Mouse (Mus musculus): ENCODE data around the gene Ttc9c. TPM values are rescaled to one million over a fixed set of nuclear protein-coding genes. Genes with fewer than 3 reads are reported as not detected.

Gene Ttc9c
- polyA plus RNA-seq (2012; ENCODE audit: insufficient read depth, insufficient read length, missing spikeins): 27.1 and 28.9 TPM in 2 replicates

- peaks cover 4% of the 10 kb centered on the region; the same call in 1 of the 2 replicates for H3K4me1 ChIP-seq (ENCODE audit: control insufficient read depth, insufficient read depth, insufficient read length, low read length)
- peak within 1 kb of the TSS; percentile 97 for H3K27ac ChIP-seq (replicated peaks; ENCODE audit: low read depth, low read length)
- peak within 1 kb of the TSS; percentile 85 for H3K4me3 ChIP-seq (ENCODE audit: insufficient read depth, low read depth, low read length)
These were observed at the start of gene Ttc9c for GRCm38 (mm10) chr19:8818801-8819595. TSS of gene Ttc9c (minus strand) at chr19:8819333.

- no peaks in the 10 kb centered on the region for H3K4me1 ChIP-seq (ENCODE audit: control insufficient read depth, insufficient read depth, insufficient read length, low read length)
- H3K4me3 ChIP-seq (ENCODE audit: insufficient read depth, low read depth, low read length): no peak overlapping the region
- H3K27ac ChIP-seq (replicated peaks; ENCODE audit: low read depth, low read length): no peak overlapping the region
These were observed 45.1 kb upstream of the Ttc9c start for GRCm38 (mm10) chr19:8864265-8864664.

- Histone ChIP-seq H3K4me1 (ENCODE audit: control insufficient read depth, insufficient read depth, insufficient read length, low read length) (no peaks in the 10 kb centered on the region), H3K27ac (replicated peaks; ENCODE audit: low read depth, low read length) (no peak overlapping the region), H3K4me3 (ENCODE audit: insufficient read depth, low read depth, low read length) (no peak overlapping the region)
These were observed 39.9 kb upstream of the Ttc9c start for GRCm38 (mm10) chr19:8859018-8859417.

GRCm38 (mm10) chr19:8857689-8858088 is 38.6 kb upstream of the Ttc9c start:
- no peak overlapping the region for H3K4me3 ChIP-seq (ENCODE audit: insufficient read depth, low read depth, low read length)
- H3K4me1 ChIP-seq (ENCODE audit: control insufficient read depth, insufficient read depth, insufficient read length, low read length): no peaks in the 10 kb centered on the region
- H3K27ac ChIP-seq (replicated peaks; ENCODE audit: low read depth, low read length): no peak overlapping the region

GRCm38 (mm10) chr19:8853117-8853516 is 34.0 kb upstream of the Ttc9c start:
- Histone ChIP-seq H3K27ac (replicated peaks; ENCODE audit: low read depth, low read length) (no peak overlapping the region), H3K4me1 (ENCODE audit: control insufficient read depth, insufficient read depth, insufficient read length, low read length) (peaks cover 4% of the 10 kb centered on the region; the same call in 1 of the 2 replicates), H3K4me3 (ENCODE audit: insufficient read depth, low read depth, low read length) (no peak overlapping the region)

GRCm38 (mm10) chr19:8852236-8852928 is 33.2 kb upstream of the Ttc9c start:
- H3K27ac ChIP-seq (replicated peaks; ENCODE audit: low read depth, low read length): peak overlapping the region; percentile 28; the same call in 1 of the 2 replicates
- peak overlapping the region; percentile 12; the same call in 1 of the 2 replicates for H3K4me3 ChIP-seq (ENCODE audit: insufficient read depth, low read depth, low read length)
- H3K4me1 ChIP-seq (ENCODE audit: control insufficient read depth, insufficient read depth, insufficient read length, low read length): peaks cover 4% of the 10 kb centered on the region; the same call in 1 of the 2 replicates

GRCm38 (mm10) chr19:8851639-8852038 is 32.5 kb upstream of the Ttc9c start:
- Histone ChIP-seq H3K4me3 (ENCODE audit: insufficient read depth, low read depth, low read length) (peak overlapping the region; percentile 12), H3K27ac (replicated peaks; ENCODE audit: low read depth, low read length) (no peak overlapping the region), H3K4me1 (ENCODE audit: control insufficient read depth, insufficient read depth, insufficient read length, low read length) (peaks cover 4% of the 10 kb centered on the region; the same call in 1 of the 2 replicates)

- peaks cover 4% of the 10 kb centered on the region; the same call in 1 of the 2 replicates for H3K4me1 ChIP-seq (ENCODE audit: control insufficient read depth, insufficient read depth, insufficient read length, low read length)
- peak within 1 kb of the TSS; percentile 12 for H3K4me3 ChIP-seq (ENCODE audit: insufficient read depth, low read depth, low read length)
- H3K27ac ChIP-seq (replicated peaks; ENCODE audit: low read depth, low read length): peak within 1 kb of the TSS; percentile 21; the same call in 1 of the 2 replicates
These were observed 31.3 kb upstream of the Ttc9c start, which contains the start of gene Lrrn4cl for GRCm38 (mm10) chr19:8850402-8850901. TSS of gene Lrrn4cl (plus strand) at chr19:8850768.

GRCm38 (mm10) chr19:8848356-8848755 is 29.2 kb upstream of the Ttc9c start:
- H3K4me1 ChIP-seq (ENCODE audit: control insufficient read depth, insufficient read depth, insufficient read length, low read length): peaks cover 4% of the 10 kb centered on the region; the same call in 1 of the 2 replicates
- no peak overlapping the region for H3K4me3 ChIP-seq (ENCODE audit: insufficient read depth, low read depth, low read length)
- no peak overlapping the region for H3K27ac ChIP-seq (replicated peaks; ENCODE audit: low read depth, low read length)

GRCm38 (mm10) chr19:8844371-8845129 is 25.4 kb upstream of the Ttc9c start:
- Histone ChIP-seq H3K4me1 (ENCODE audit: control insufficient read depth, insufficient read depth, insufficient read length, low read length) (peaks cover 9% of the 10 kb centered on the region), H3K27ac (replicated peaks; ENCODE audit: low read depth, low read length) (peak overlapping the region; percentile 87), H3K4me3 (ENCODE audit: insufficient read depth, low read depth, low read length) (no peak overlapping the region)

- H3K4me1 ChIP-seq (ENCODE audit: control insufficient read depth, insufficient read depth, insufficient read length, low read length): peaks cover 14% of the 10 kb centered on the region
- peak overlapping the region; percentile 78 for H3K27ac ChIP-seq (replicated peaks; ENCODE audit: low read depth, low read length)
These were observed 23.8 kb upstream of the Ttc9c start for GRCm38 (mm10) chr19:8842961-8843360.

GRCm38 (mm10) chr19:8841012-8841411 is 21.9 kb upstream of the Ttc9c start:
- Histone ChIP-seq H3K4me3 (ENCODE audit: insufficient read depth, low read depth, low read length) (peak overlapping the region; percentile 92), H3K4me1 (ENCODE audit: control insufficient read depth, insufficient read depth, insufficient read length, low read length) (peaks cover 14% of the 10 kb centered on the region), H3K27ac (replicated peaks; ENCODE audit: low read depth, low read length) (peak overlapping the region; percentile 86)

More at GRCm38 (mm10) chr19:8842961-8843360, 23.8 kb upstream of the Ttc9c start:
- H3K4me3 ChIP-seq (ENCODE audit: insufficient read depth, low read depth, low read length): no peak overlapping the region

GRCm38 (mm10) chr19:8839908-8840791 is 21.0 kb upstream of the Ttc9c start:
- Histone ChIP-seq H3K27ac (replicated peaks; ENCODE audit: low read depth, low read length) (peak overlapping the region; percentile 86), H3K4me3 (ENCODE audit: insufficient read depth, low read depth, low read length) (peak overlapping the region; percentile 92), H3K4me1 (ENCODE audit: control insufficient read depth, insufficient read depth, insufficient read length, low read length) (peaks cover 14% of the 10 kb centered on the region)
